In the genomic region with DNA sequence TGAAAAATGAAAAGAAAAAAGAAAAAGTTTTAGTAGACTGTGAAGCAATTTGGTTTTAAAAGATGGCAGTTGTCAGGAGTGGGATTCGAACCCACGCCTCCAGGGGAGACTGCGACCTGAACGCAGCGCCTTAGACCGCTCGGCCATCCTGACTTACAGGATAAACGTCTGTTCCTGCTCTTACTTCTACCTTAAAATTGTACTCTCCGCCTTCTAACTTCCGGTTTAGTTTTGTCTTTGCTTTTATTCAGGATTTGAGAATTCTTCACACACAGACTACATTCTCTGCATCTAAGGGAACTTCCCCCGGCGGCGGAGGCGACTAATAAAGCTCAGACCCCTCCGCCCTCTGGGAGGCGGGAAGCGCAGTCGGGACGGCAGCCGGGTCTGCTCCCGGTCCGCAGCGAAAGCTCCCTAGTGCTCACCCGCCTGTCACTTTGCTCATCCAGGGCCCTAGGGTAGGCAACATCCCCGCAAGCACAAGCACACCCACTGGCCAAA, we compare ENCODE assay signal across 8 mouse cellular contexts. TPM values are rescaled to one million over a fixed set of nuclear protein-coding genes. Genes with fewer than 3 reads are reported as not detected.
A peak's percentile ranks its signal among the peaks of the same experiment; 100 is the strongest.
DNase-seq lines count a peak whose midpoint lies in the region; ATAC-seq lines count a peak whose summit lies in the region.

No protein-coding gene starts in this region.

- under 1% methylated on average over 25 of the region's 25 CpGs for WGBS in hindbrain, embryonic 14.5 days

- peak overlapping the region; percentile 60 for H3K9ac ChIP-seq in hindbrain, embryonic 14.5 days

- 0 out of 2 replicates have a peak, but pooled peaks cover 4% of the 10 kb centered on the region for H3K27me3 ChIP-seq in hindbrain, embryonic 14.5 days (ENCODE audit: control insufficient read depth, insufficient read depth, low read length)
- H3K27me3 ChIP-seq in megakaryocyte, embryonic 14.5 days (replicated peaks), result peaks cover 9% of the 10 kb centered on the region

- peak overlapping the region; percentile 56; the same call in 1 of the 2 replicates for H3K27ac ChIP-seq in hindbrain, embryonic 14.5 days

- H3K9me3 ChIP-seq in hindbrain, embryonic 14.5 days (ENCODE audit: control insufficient read depth, low read length), result no peaks in the 10 kb centered on the region
- no peaks in the 10 kb centered on the region for H3K9me3 ChIP-seq in megakaryocyte, embryonic 14.5 days

- peak; percentile 86 for ATAC-seq in hindbrain, embryonic 14.5 days (ENCODE audit: low FRiP score)

- DNase-seq in T-cell, adult 2 months (ENCODE audit: low spot score), result peak; percentile 80
- peak; percentile 78 to 83 for DNase-seq in cerebellum, postnatal 25 days
- peak; percentile 88 to 89 for DNase-seq in frontal cortex, postnatal 36 days (ENCODE audit: low spot score in 2 of 2)
- peak; percentile 97 for DNase-seq in hindbrain, embryonic 14.5 days (ENCODE audit: low spot score)
- DNase-seq in left cerebral cortex, adult 8-10 months (ENCODE audit: low spot score in 2 of 2), result peak; percentile 32 to 74
- peak; percentile 53 for DNase-seq in right cerebral cortex, postnatal 14 days
- DNase-seq in urinary bladder, postnatal 4 days (ENCODE audit: low spot score in 2 of 2), result peak; percentile 63 to 71

- H3K4me1 ChIP-seq in hindbrain, embryonic 14.5 days (replicated peaks; ENCODE audit: control insufficient read depth, insufficient read depth, low read length), result no peaks in the 10 kb centered on the region
- peaks cover 17% of the 10 kb centered on the region for H3K4me1 ChIP-seq in megakaryocyte, embryonic 14.5 days

- H3K4me3 ChIP-seq in hindbrain, embryonic 14.5 days (replicated peaks; ENCODE audit: low read length), result peak overlapping the region; percentile 75
- H3K4me3 ChIP-seq in megakaryocyte, embryonic 14.5 days (replicated peaks), result peak overlapping the region; percentile 94

- peak overlapping the region; percentile 51 for H3K4me2 ChIP-seq in hindbrain, embryonic 14.5 days (replicated peaks)

- no peaks in the 10 kb centered on the region for H3K36me3 ChIP-seq in hindbrain, embryonic 14.5 days (replicated peaks; ENCODE audit: control insufficient read depth, insufficient read depth)
- no peaks in the 10 kb centered on the region for H3K36me3 ChIP-seq in megakaryocyte, embryonic 14.5 days (replicated peaks; ENCODE audit: low read length)

RNA-seq across cellular contexts. Expression of a gene that starts 12.3 kb away (rescaled TPM):
- 0.05 TPM in 1 of 2 replicates, not detected in the other for polyA plus RNA-seq in hindbrain, embryonic 14.5 days (2014; fragmentation: Nextera tagmentation; extraction: Ambion mirVana)
- under 1 TPM in 2 of 4 experiments, not detected in 2; 0.09 to 0.13 TPM for total RNA-seq in left cerebral cortex, adult 8-10 months (2022)
- polyA plus RNA-seq in megakaryocyte, embryonic 14.5 days (2012; ENCODE audit: insufficient read depth, low replicate concordance), result not detected in 2 replicates

RNA-seq across cellular contexts. Expression of a gene that starts 29.7 kb away (rescaled TPM):
- polyA plus RNA-seq in hindbrain, embryonic 14.5 days (2014; fragmentation: Nextera tagmentation; extraction: Ambion mirVana), result 8.5 and 8.9 TPM in 2 replicates
- 1 to 10 TPM; 8.1 to 9.3 (median 8.6) TPM for total RNA-seq in left cerebral cortex, adult 8-10 months (2022)
- polyA plus RNA-seq in megakaryocyte, embryonic 14.5 days (2012; ENCODE audit: insufficient read depth, low replicate concordance), result 1.6 and 7.8 TPM in 2 replicates

RNA-seq across cellular contexts. Expression of a gene that starts 35.2 kb away (rescaled TPM):
- 0.21 TPM in 1 of 2 replicates, not detected in the other for polyA plus RNA-seq in hindbrain, embryonic 14.5 days (2014; fragmentation: Nextera tagmentation; extraction: Ambion mirVana)
- 1 to 10 TPM in 2 of 4 experiments, under 1 TPM in 2; 0.63 to 1.1 (median 0.99) TPM for total RNA-seq in left cerebral cortex, adult 8-10 months (2022)
- not detected in 2 replicates for polyA plus RNA-seq in megakaryocyte, embryonic 14.5 days (2012; ENCODE audit: insufficient read depth, low replicate concordance)

Comparison
In these comparisons a context has a peak if more than half of its experiments do, and no peak if none do; other contexts are left out.
1. Peak in every context shown above with its lines: DNase-seq, ATAC-seq, H3K4me3 ChIP-seq and H3K27ac ChIP-seq.